Mouse (Mus musculus) bone marrow, adult 2 months (tissue): ENCODE data around the gene Abat.

Source experiments
- CTCF ChIP-seq: fragments of 200-500 bp; IDR thresholded peaks from 2 replicates; pipeline ENCODE4 v1.5.1; 2011; ENCODE audit warnings: low read length, control low read depth; ENCODE audit not compliant: control insufficient read depth, insufficient read depth
- POLR2A ChIP-seq: fragments of 200-500 bp; IDR thresholded peaks from 2 replicates; pipeline ENCODE4 v1.6.1; 2011; ENCODE audit warnings: low read depth, mild to moderate bottlenecking, control low read depth, low read length, borderline replicate concordance; ENCODE audit not compliant: control insufficient read depth

GRCm38 (mm10) chr16:8596336-8596735 lies 83.1 kb downstream of the Abat start:
- TF ChIP-seq CTCF (no peak), POLR2A (no peak)
